Mouse (Mus musculus) pancreas, adult 10 weeks (tissue): Measurements from ENCODE around the gene Pitx2. TPM values are rescaled to one million over a fixed set of nuclear protein-coding genes. Genes with fewer than 3 reads are reported as not detected.

ENCODE experiments used
- polyA plus RNA-seq: library from polyadenylated mRNA; stranded (reverse); fragments of 350-450 nt; fragmentation: Illumina TruSeq; extraction: RNeasy Lipid Tissue Mini Kit (QIAGEN cat#74804); gene quantifications from one replicate; pipeline ENCODE4 v1.2.3, GENCODE M21; 2015; ENCODE audit warnings: low read depth, low replicate concordance; ENCODE audit not compliant: insufficient read depth

Pitx2 gene
- not detected for polyA plus RNA-seq

DNA sequence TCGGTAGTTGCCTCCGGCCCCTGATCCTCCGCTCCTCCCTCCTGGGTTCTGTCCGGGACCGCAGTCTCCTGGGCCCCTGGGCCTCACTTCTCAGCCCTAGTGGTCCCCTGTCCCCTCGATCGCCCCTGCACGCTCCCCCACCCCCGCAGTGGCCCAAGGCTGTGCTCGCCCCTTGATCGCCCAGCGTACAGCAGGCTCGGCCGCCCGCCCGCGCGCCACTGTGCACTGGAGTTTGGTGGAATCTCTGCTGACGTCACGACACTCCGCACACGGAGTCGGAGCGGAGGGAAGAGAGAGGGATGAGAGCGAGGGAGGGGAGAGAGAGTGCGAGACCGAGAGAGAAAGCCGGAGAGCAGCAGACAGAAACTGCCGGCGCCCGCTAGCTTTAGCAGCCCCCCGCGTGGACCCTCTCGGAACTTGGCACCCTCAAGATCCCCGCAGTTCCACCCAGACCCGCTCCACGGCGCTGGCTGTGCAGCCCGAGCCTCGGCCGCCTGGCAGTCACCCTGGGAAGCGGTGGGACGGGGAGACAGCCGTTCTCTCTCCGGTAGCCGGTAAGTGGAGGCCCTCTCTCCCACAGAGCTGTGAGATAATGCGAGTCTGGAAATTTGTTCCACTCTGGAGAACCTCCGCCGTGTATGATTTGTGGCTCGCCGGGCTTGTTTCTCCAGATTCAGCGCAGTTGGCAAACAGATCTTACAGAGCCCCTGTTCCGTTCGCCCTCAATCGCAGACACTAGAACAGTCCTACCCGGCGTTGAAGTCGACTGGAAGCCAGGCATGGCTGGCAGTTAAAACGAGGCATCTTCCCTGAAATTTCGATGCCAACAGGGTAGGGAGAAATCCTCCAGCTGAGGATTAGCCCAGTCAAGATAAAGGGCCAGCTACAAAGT lies at the start of gene Pitx2:
Gene Pitx2 (plus strand): TSS at position 270 of the 892 bp plus-strand sequence.

Other genes with a start within 250 kb of the Pitx2 start
- 4.1 TPM for gene Enpep, start 132.8 kb downstream of the Pitx2 start, polyA plus RNA-seq